Mouse (Mus musculus): ENCODE measurements around the gene Rpn1.

DNA sequence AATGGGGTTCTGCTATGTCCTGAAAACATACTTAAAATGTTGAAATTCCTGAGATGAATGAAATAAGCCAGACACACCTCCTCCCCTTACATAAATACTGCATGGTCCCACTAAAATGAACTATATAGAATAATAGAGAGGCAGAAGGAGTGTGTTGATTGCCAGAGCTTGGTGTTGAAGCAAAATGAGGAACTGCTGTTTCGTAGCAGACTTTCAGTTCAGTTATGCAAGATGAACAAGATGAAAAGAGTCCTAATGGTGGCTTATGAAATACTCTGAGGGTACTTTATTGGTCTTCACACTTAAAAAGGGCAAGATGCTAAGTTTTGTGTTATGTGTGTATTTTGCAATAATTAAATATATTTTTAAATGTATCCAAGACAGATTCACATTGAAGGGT, 15.5 kb upstream of the Rpn1 start:
- TF ChIP-seq GATA1 (IDR thresholded peaks at IDR 0.05; ENCODE audit: low read length) (no peak), TAL1 (IDR thresholded peaks at IDR 0.05; ENCODE audit: low read length) (no peak)

Measured in erythroblast, embryonic 14.5 days (primary cell).